Mouse (Mus musculus): ENCODE data around the gene En2. TPM values are rescaled to one million over a fixed set of nuclear protein-coding genes. Genes with fewer than 3 reads are reported as not detected.

The En2 gene
- polyA plus RNA-seq, 1 experiment from 2014 or later, result not detected

GRCm38 (mm10) chr5:28166256-28167231, 1.1 kb downstream of the En2 start:
- H3K9ac ChIP-seq, result no peak overlapping the region
- H3K4me1 ChIP-seq (replicated peaks), result peaks cover 30% of the 10 kb centered on the region
- no peaks in the 10 kb centered on the region for H3K36me3 ChIP-seq
- H3K4me2 ChIP-seq (replicated peaks), result peak overlapping the region; percentile 98
- ATAC-seq, result 0 out of 2 replicates have a peak, but pooled peaks have one; percentile 46
- peaks cover 91% of the 10 kb centered on the region for H3K27me3 ChIP-seq (replicated peaks)
- H3K4me3 ChIP-seq (replicated peaks), result peak overlapping the region; percentile 44
- H3K27ac ChIP-seq, result no peak overlapping the region
- WGBS, result under 1% methylated on average over 106 of the region's 111 CpGs
- H3K9me3 ChIP-seq, result no peaks in the 10 kb centered on the region

GRCm38 (mm10) chr5:28167611-28168252, 2.2 kb downstream of the En2 start:
- Histone ChIP-seq H3K36me3 (no peaks in the 10 kb centered on the region), H3K9ac (no peak overlapping the region), H3K27me3 (replicated peaks) (peaks cover 90% of the 10 kb centered on the region), H3K4me2 (replicated peaks) (peak overlapping the region; percentile 35), H3K4me3 (replicated peaks) (0 out of 2 replicates have a peak overlapping the region, but pooled peaks have one; percentile 9), H3K9me3 (no peaks in the 10 kb centered on the region), H3K4me1 (replicated peaks) (peaks cover 27% of the 10 kb centered on the region), H3K27ac (no peak overlapping the region)
- ATAC-seq, result no peak
- under 1% methylated on average over 29 of the region's 29 CpGs for WGBS

- Histone ChIP-seq H3K4me1 (replicated peaks) (peaks cover 27% of the 10 kb centered on the region), H3K4me2 (replicated peaks) (peak overlapping the region; percentile 35), H3K36me3 (no peaks in the 10 kb centered on the region), H3K9me3 (no peaks in the 10 kb centered on the region), H3K4me3 (replicated peaks) (peak overlapping the region; percentile 9; the same call in 1 of the 2 replicates), H3K27me3 (replicated peaks) (peaks cover 91% of the 10 kb centered on the region), H3K27ac (no peak overlapping the region), H3K9ac (no peak overlapping the region)
- ATAC-seq, result no peak
- 1% methylated on average over 36 of the region's 36 CpGs for WGBS
These were observed 3.0 kb downstream of the En2 start for GRCm38 (mm10) chr5:28168253-28169165.

- H3K9me3 ChIP-seq, result no peaks in the 10 kb centered on the region
- H3K9ac ChIP-seq, result no peak overlapping the region
- H3K4me3 ChIP-seq (replicated peaks), result no peak overlapping the region
- no peak overlapping the region for H3K27ac ChIP-seq
- ATAC-seq, result no peak
- 5% methylated on average over 5 of the region's 5 CpGs for WGBS
- H3K27me3 ChIP-seq (replicated peaks), result peaks cover 91% of the 10 kb centered on the region
- peaks cover 27% of the 10 kb centered on the region for H3K4me1 ChIP-seq (replicated peaks)
- no peak overlapping the region for H3K4me2 ChIP-seq (replicated peaks)
- H3K36me3 ChIP-seq, result no peaks in the 10 kb centered on the region
These were observed 3.8 kb downstream of the En2 start for GRCm38 (mm10) chr5:28169166-28169801.

GRCm38 (mm10) chr5:28170081-28170480, 4.6 kb downstream of the En2 start:
- no peak for ATAC-seq
- Histone ChIP-seq H3K9ac (no peak overlapping the region), H3K9me3 (no peaks in the 10 kb centered on the region), H3K27ac (no peak overlapping the region), H3K27me3 (replicated peaks) (peaks cover 91% of the 10 kb centered on the region), H3K4me1 (replicated peaks) (peaks cover 29% of the 10 kb centered on the region), H3K4me2 (replicated peaks) (no peak overlapping the region), H3K4me3 (replicated peaks) (no peak overlapping the region), H3K36me3 (no peaks in the 10 kb centered on the region)
- 3% methylated on average over 17 of the region's 17 CpGs for WGBS

- ATAC-seq, result no peak
- peaks cover 91% of the 10 kb centered on the region for H3K27me3 ChIP-seq (replicated peaks)
- H3K36me3 ChIP-seq, result no peaks in the 10 kb centered on the region
- H3K4me1 ChIP-seq (replicated peaks), result peaks cover 21% of the 10 kb centered on the region
- H3K9me3 ChIP-seq, result no peaks in the 10 kb centered on the region
- WGBS, result 2% methylated on average over 19 of the region's 19 CpGs
- no peak overlapping the region for H3K27ac ChIP-seq
- no peak overlapping the region for H3K9ac ChIP-seq
- H3K4me2 ChIP-seq (replicated peaks), result no peak overlapping the region
- no peak overlapping the region for H3K4me3 ChIP-seq (replicated peaks)
These were observed 5.4 kb downstream of the En2 start for GRCm38 (mm10) chr5:28170892-28171291.

- no peak overlapping the region for H3K27ac ChIP-seq
These were observed 6.2 kb downstream of the En2 start for GRCm38 (mm10) chr5:28171667-28172066.

GRCm38 (mm10) chr5:28172261-28172920, 6.9 kb downstream of the En2 start:
- no peak overlapping the region for H3K4me3 ChIP-seq (replicated peaks)
- H3K27ac ChIP-seq, result no peak overlapping the region
- H3K4me2 ChIP-seq (replicated peaks), result no peak overlapping the region
- H3K36me3 ChIP-seq, result no peaks in the 10 kb centered on the region
- WGBS, result 4% methylated on average over 8 of the region's 8 CpGs
- no peak overlapping the region for H3K9ac ChIP-seq
- peaks cover 9% of the 10 kb centered on the region; the same call in 1 of the 2 replicates for H3K4me1 ChIP-seq (replicated peaks)
- no peak for ATAC-seq
- peaks cover 91% of the 10 kb centered on the region for H3K27me3 ChIP-seq (replicated peaks)
- no peaks in the 10 kb centered on the region for H3K9me3 ChIP-seq

More at GRCm38 (mm10) chr5:28171667-28172066, 6.2 kb downstream of the En2 start:
- Histone ChIP-seq H3K4me3 (replicated peaks) (no peak overlapping the region), H3K36me3 (no peaks in the 10 kb centered on the region), H3K4me2 (replicated peaks) (no peak overlapping the region), H3K9ac (no peak overlapping the region), H3K4me1 (replicated peaks) (peaks cover 13% of the 10 kb centered on the region), H3K27me3 (replicated peaks) (peaks cover 91% of the 10 kb centered on the region), H3K9me3 (no peaks in the 10 kb centered on the region)
- whole genome bisulfite sequencing, result 19% methylated on average over 5 of the region's 5 CpGs
- no peak for ATAC-seq

- 4% methylated on average over 4 of the region's 4 CpGs for WGBS
- no peak overlapping the region for H3K4me3 ChIP-seq (replicated peaks)
- no peaks in the 10 kb centered on the region for H3K9me3 ChIP-seq
- H3K27me3 ChIP-seq (replicated peaks), result peaks cover 88% of the 10 kb centered on the region
- ATAC-seq, result no peak
- H3K27ac ChIP-seq, result no peak overlapping the region
- no peak overlapping the region for H3K9ac ChIP-seq
- peaks cover 9% of the 10 kb centered on the region; the same call in 1 of the 2 replicates for H3K4me1 ChIP-seq (replicated peaks)
- no peak overlapping the region for H3K4me2 ChIP-seq (replicated peaks)
- no peaks in the 10 kb centered on the region for H3K36me3 ChIP-seq
These were observed 7.6 kb downstream of the En2 start for GRCm38 (mm10) chr5:28172921-28173670.

- 5% methylated on average over 1 of the region's 1 CpGs for WGBS
- no peak for ATAC-seq
- H3K36me3 ChIP-seq, result no peaks in the 10 kb centered on the region
- no peak overlapping the region for H3K4me2 ChIP-seq (replicated peaks)
- no peak overlapping the region for H3K27ac ChIP-seq
- H3K9ac ChIP-seq, result no peak overlapping the region
- H3K9me3 ChIP-seq, result no peaks in the 10 kb centered on the region
- no peak overlapping the region for H3K4me3 ChIP-seq (replicated peaks)
- H3K4me1 ChIP-seq (replicated peaks), result peaks cover 3% of the 10 kb centered on the region; the same call in 1 of the 2 replicates
- H3K27me3 ChIP-seq (replicated peaks), result peaks cover 88% of the 10 kb centered on the region
These were observed 8.2 kb downstream of the En2 start for GRCm38 (mm10) chr5:28173674-28174073.

Data from intestine, embryonic 15.5 days (tissue).